Mouse (Mus musculus) stomach, postnatal 0 days (tissue): Measurements from ENCODE around the gene 1700037H04Rik.

ENCODE experiments used
- CTCF ChIP-seq: IDR thresholded peaks from 2 replicates; pipeline ENCODE4 v1.5.1; 2016; ENCODE audit warnings: antibody characterized with exemption, low read depth, mild to moderate bottlenecking, moderate library complexity
- EP300 ChIP-seq: optimal IDR thresholded peaks from 2 replicates; pipeline ENCODE3; 2016; ENCODE audit warnings: antibody characterized with exemption

DNA sequence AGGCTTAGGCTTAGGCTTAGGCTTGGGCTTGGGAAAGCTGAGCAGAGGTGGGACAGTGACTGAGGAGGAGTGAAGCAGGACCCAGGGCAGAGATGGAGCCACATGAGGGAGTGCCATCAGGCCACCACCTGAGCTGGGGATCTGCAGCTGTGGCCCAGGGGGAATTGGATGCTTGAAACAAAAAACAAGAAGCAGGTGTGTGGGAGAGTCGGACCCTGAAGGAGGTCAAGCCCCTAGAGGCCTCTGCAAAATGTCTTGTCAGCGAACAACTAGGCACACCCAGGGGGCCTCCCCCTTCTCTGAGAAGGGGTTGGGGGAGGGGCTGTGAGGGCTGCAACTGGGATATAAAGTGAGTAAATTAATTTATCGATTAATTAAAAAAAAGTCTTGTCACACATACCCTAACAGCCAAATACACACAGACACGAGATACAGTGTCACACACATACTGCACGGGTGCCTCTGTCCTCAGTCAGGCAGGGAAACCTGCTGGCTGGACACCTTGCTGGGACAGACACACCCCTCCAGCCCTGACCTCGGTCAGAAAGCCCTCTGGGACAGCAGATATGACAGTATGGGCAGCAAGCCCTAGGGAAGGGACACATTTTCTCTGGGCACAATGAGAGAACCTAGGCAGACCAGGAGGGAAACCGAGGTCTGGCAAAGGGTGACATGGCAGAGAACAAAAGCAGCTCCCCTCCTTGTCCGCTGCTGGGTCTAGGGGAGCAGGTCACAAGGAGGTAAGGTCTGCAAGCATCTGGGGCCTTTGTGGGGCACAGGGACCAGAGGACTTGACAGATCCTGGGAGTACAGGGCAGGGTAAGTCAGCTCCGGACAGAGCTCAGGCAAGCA, 33.7 kb downstream of the 1700037H04Rik start:
- no peak for TF ChIP-seq CTCF
- no peak for TF ChIP-seq EP300
